Mouse (Mus musculus) lung, embryonic 15.5 days (tissue): ENCODE results near the gene Cadm3. TPM values are rescaled to one million over a fixed set of nuclear protein-coding genes. Genes with fewer than 3 reads are reported as not detected.

ENCODE experiments used
- ATAC-seq: fragments of 200-750 bp; cut with Nextera tagmentation; 2 replicates; pipeline ENCODE4 v1.8.0; 2017; ENCODE audit warnings: moderate number of reproducible peaks, borderline replicate concordance; ENCODE audit not compliant: low FRiP score, low TSS enrichment; ENCODE audit errors: extremely low read depth
- H3K27ac ChIP-seq: fragments of 300-500 bp; sonication (generic); 2 replicates; pipeline ENCODE4 v1.5.1; 2015; ENCODE audit warnings: moderate library complexity, mild to moderate bottlenecking, inconsistent platforms
- H3K27me3 ChIP-seq: fragments of 300-500 bp; sonication (generic); 2 replicates; pipeline ENCODE4 v1.6.1; 2015; ENCODE audit warnings: inconsistent platforms
- H3K36me3 ChIP-seq: fragments of 300-500 bp; sonication (generic); 2 replicates; pipeline ENCODE4 v1.6.1; 2015; ENCODE audit warnings: inconsistent platforms
- H3K4me1 ChIP-seq: fragments of 300-500 bp; sonication (generic); 2 replicates; pipeline ENCODE4 v1.6.1; 2015; ENCODE audit warnings: inconsistent platforms
- H3K4me2 ChIP-seq: fragments of 300-500 bp; sonication (generic); 2 replicates; pipeline ENCODE4 v1.6.1; 2015; ENCODE audit warnings: inconsistent platforms, mild to moderate bottlenecking, moderate library complexity
- H3K4me3 ChIP-seq: fragments of 300-500 bp; sonication (generic); 2 replicates; pipeline ENCODE4 v1.5.1; 2015; ENCODE audit warnings: mild to moderate bottlenecking, inconsistent platforms
- H3K9ac ChIP-seq: fragments of 300-500 bp; sonication (generic); 2 replicates; pipeline ENCODE4 v1.6.1; 2015; ENCODE audit warnings: inconsistent platforms
- H3K9me3 ChIP-seq: fragments of 300-500 bp; sonication (generic); 2 replicates; pipeline ENCODE4 v1.6.1; 2016; ENCODE audit warnings: inconsistent platforms
- WGBS: fragments of 180-500 bp; shearing (Covaris S2); methylation state at CpG from one replicate; pipeline ENCODE4 v1.1.7; 2015; 5-methylcytosine and 5-hydroxymethylcytosine counted together
- polyA plus RNA-seq: library from polyadenylated mRNA; unstranded; fragments of >200 nt; fragmentation: Nextera tagmentation; extraction: Ambion mirVana; gene quantifications from 2 replicates; pipeline ENCODE4 v1.2.1, GENCODE M21; 2015

Cadm3 gene
- polyA plus RNA-seq, 1 experiment from 2014 or later = 1.1 TPM

DNA sequence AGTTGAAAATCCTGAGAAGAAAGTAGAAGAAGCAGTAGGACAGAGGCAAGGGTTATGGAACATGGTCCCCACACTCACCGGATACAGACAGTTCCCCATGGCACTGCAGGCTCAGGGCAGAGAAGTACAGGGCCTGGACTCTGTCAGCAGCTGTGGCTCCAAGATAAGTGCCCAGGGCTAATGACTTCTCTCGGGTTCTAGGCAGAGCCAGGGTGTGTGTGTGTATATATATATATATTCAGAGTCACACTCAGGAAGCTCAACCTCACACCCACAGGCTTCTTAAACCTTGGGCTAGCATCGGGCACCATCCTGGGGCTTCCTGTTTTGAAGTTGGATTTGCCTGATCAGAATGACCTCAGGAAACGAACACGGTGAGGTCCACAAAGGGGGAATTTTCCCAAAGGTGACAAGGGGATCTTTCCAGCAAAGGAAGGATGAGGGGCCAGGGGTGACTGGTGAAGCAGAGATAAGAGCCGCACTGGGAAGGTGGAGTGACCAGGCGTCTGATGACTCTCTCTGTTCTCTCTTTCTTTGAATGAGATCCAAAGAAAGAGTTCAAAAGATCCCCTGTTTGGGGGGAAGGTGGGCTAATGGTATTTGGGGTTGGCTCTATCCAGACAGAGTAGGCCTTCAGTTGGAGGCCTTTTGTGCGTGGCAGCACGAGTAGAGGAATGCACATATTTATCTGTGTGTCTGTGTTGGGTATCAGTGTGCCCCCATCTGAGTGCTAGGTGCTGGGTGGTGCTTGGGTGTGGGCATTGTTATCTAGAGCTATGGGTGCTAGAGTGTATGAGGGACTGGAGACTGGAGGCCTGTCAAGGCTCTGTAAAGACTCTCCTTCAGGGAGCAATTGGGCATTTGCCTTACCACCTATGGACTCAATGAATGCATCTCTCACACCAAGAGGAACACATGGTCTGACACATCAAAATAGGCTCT lies 33.9 kb downstream of the Cadm3 start, which contains the start of gene Ackr1:
Gene Ackr1 (minus strand): TSS at position 439 of the 942 bp plus-strand sequence.
- no peaks in the 10 kb centered on the region for H3K36me3 ChIP-seq
- H3K9me3 ChIP-seq = no peaks in the 10 kb centered on the region
- no peak within 1 kb of the TSS for H3K27ac ChIP-seq
- peak; percentile 71; the same call in 1 of the 2 replicates for ATAC-seq
- WGBS = 46% methylated on average over 9 of the region's 9 CpGs
- no peak within 1 kb of the TSS for H3K4me2 ChIP-seq
- no peaks in the 10 kb centered on the region for H3K27me3 ChIP-seq
- no peak within 1 kb of the TSS for H3K4me3 ChIP-seq
- H3K9ac ChIP-seq = no peak within 1 kb of the TSS
- no peaks in the 10 kb centered on the region for H3K4me1 ChIP-seq

DNA sequence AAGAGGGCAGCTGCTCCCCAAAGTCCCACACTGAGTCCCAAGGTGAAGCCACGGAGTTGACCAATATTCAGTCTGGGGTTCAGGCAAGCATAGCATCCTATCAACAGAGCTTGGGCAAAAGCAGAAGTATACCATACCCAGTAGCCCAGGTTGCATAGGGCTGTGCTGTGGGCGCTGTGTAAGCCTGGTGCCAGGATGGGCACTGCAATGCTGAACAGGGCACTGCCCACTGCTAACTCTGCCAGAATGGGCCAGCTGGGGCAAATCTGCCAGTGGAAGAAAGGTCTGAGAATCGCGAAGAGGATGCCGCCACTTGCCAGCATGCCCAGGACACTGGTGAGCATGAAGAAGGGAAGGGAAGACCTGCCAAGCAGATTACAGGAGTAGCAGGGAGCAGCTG lies 35.1 kb downstream of the Cadm3 start:
- H3K27me3 ChIP-seq = no peaks in the 10 kb centered on the region
- H3K9me3 ChIP-seq = no peaks in the 10 kb centered on the region
- H3K4me2 ChIP-seq = no peak overlapping the region
- H3K27ac ChIP-seq = no peak overlapping the region
- no peaks in the 10 kb centered on the region for H3K36me3 ChIP-seq
- H3K9ac ChIP-seq = no peak overlapping the region
- ATAC-seq = no peak
- H3K4me1 ChIP-seq = no peaks in the 10 kb centered on the region
- 85% methylated on average over 5 of the region's 5 CpGs for WGBS
- no peak overlapping the region for H3K4me3 ChIP-seq

DNA sequence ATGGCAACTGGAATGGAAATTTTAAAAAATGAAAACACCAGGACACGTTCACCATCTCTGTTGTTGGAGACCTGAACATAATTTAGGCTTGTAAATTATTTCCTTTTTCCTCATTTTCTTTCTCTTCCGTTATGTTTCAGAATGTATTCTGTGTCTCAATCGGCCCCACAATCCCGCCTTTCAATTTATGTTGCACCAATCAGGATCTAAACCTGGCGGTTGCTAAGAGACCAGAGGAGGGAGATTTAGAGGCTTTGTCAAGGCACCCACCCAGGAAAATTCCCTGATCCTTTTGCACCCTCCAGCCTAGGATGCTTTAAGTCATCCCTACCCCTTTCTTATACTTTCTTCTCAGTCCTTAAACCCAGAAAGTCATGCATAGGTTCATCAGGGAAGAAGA lies 37.8 kb downstream of the Cadm3 start:
- Histone ChIP-seq H3K9me3 (no peaks in the 10 kb centered on the region), H3K27me3 (no peaks in the 10 kb centered on the region), H3K9ac (no peak overlapping the region), H3K4me2 (no peak overlapping the region), H3K27ac (no peak overlapping the region), H3K4me1 (no peaks in the 10 kb centered on the region), H3K36me3 (no peaks in the 10 kb centered on the region), H3K4me3 (no peak overlapping the region)
- 76% methylated on average over 5 of the region's 5 CpGs for WGBS
- no peak for ATAC-seq

DNA sequence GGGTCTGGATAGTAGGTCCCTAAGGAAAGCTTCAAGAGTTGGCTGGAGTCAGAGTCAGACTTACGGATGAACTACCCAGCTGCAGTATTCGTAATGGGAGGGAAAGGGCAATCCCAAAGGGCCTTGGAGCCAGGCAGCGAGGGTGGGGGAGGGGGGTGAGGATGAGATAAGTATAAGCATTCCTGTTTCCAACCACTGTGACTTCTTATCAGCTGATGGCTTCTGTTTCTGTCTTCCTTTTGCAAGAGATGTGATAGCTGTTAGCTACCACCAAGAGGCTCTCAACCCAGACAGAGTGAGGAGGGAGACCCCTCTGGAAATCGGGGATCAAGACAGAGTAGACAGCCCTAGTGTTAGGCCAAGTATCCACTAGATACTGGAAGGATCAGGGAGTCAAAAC lies 38.3 kb downstream of the Cadm3 start:
- H3K4me1 ChIP-seq = no peaks in the 10 kb centered on the region
- no peak overlapping the region for H3K9ac ChIP-seq
- H3K36me3 ChIP-seq = no peaks in the 10 kb centered on the region
- WGBS = 20% methylated on average over 4 of the region's 4 CpGs
- H3K4me2 ChIP-seq = no peak overlapping the region
- no peaks in the 10 kb centered on the region for H3K27me3 ChIP-seq
- no peak overlapping the region for H3K27ac ChIP-seq
- no peak overlapping the region for H3K4me3 ChIP-seq
- no peak for ATAC-seq
- H3K9me3 ChIP-seq = no peaks in the 10 kb centered on the region

DNA sequence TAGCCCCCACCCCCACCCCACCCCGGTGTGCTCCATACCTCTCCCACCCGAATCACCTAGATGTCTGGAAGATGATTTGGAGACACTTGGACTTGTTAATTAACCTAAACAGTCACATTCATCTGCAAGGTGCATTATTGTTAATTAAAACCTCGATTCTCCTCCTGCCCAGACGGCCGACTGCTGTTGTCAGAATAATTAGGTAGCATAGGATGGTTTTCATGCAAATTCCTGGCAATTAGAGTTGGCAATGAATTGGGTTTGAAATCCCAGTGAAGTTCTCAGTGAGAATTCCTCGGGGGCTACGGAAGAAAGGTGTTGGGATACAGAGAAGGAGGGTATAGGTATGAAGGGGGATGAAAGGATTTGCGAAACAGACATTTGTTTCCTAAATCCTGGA lies 39.0 kb downstream of the Cadm3 start:
- Histone ChIP-seq H3K36me3 (no peaks in the 10 kb centered on the region), H3K27ac (no peak overlapping the region), H3K9me3 (no peaks in the 10 kb centered on the region), H3K4me3 (no peak overlapping the region), H3K9ac (no peak overlapping the region), H3K27me3 (no peaks in the 10 kb centered on the region), H3K4me1 (no peaks in the 10 kb centered on the region), H3K4me2 (no peak overlapping the region)
- no peak for ATAC-seq
- 68% methylated on average over 8 of the region's 8 CpGs for WGBS

DNA sequence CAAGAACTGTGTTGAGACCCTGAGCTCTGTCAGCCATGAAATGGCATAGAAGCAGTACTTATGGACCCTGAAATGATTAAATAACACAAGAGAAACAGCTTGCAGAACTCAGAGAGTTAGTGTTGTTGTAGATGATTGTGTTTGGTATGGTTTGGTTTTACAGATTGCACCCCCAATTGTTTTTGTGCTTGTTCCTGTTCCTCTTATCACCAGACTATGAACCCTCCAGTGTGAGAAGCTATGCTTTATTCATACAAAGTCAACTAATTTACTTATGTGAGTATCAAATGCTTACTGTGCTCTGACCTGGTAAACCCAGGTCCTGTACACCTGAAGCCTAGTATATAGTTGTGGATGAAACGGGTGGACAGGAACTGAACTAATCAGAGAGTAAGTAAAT lies 40.9 kb downstream of the Cadm3 start:
- H3K4me1 ChIP-seq = no peaks in the 10 kb centered on the region
- H3K36me3 ChIP-seq = no peaks in the 10 kb centered on the region
- WGBS = 78% methylated on average over 1 of the region's 1 CpGs
- H3K9me3 ChIP-seq = no peaks in the 10 kb centered on the region
- H3K4me3 ChIP-seq = no peak overlapping the region
- no peak for ATAC-seq
- no peak overlapping the region for H3K4me2 ChIP-seq
- no peak overlapping the region for H3K9ac ChIP-seq
- no peak overlapping the region for H3K27ac ChIP-seq
- H3K27me3 ChIP-seq = no peaks in the 10 kb centered on the region

DNA sequence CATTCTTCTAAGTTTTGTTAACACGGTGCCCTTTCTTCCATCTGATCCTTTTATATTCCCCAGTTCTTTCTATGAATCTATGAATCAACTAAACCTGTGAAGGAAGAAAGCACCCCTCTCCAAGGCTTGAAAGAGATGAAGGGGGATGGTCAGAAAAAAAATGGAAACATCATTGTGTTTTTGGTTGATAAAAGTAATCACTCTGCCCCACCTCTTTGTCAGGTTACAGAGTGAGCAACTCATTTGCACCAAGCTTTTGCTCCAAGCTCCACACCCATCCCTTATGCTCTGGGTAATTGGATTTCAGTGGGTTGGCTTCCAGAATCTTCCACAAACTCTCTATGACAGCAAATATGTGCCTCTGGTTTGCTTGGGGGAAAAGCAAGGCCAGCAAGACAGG lies 42.1 kb downstream of the Cadm3 start:
- ATAC-seq = no peak
- Histone ChIP-seq H3K36me3 (no peaks in the 10 kb centered on the region), H3K4me1 (no peaks in the 10 kb centered on the region), H3K9ac (no peak overlapping the region), H3K9me3 (no peaks in the 10 kb centered on the region), H3K27me3 (no peaks in the 10 kb centered on the region), H3K4me2 (no peak overlapping the region), H3K4me3 (no peak overlapping the region), H3K27ac (no peak overlapping the region)
- WGBS = 70% methylated on average over 1 of the region's 1 CpGs

DNA sequence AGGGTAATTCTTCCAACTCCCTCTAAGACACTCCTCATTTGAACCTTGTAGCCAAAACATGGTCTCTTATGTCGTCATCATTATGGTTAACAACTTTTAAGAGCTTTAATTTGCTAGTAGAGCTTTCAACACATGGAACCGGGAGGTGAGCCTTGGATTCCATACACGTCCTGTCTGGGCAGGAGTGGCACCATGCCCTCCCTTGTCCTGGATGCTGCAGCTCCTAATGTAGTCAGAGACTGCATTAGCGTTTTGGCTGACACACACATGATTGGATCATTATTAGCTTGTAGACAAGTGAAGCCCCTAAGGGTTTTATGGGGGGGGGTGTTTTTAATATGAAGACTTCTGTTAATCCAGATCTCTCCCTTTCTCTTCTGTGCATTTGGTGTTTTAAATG lies 42.5 kb downstream of the Cadm3 start:
- no peaks in the 10 kb centered on the region for H3K9me3 ChIP-seq
- no peaks in the 10 kb centered on the region for H3K27me3 ChIP-seq
- no peak overlapping the region for H3K4me2 ChIP-seq
- no peak overlapping the region for H3K9ac ChIP-seq
- ATAC-seq = no peak
- no peak overlapping the region for H3K27ac ChIP-seq
- H3K36me3 ChIP-seq = no peaks in the 10 kb centered on the region
- WGBS = 62% methylated on average over 4 of the region's 4 CpGs
- no peak overlapping the region for H3K4me3 ChIP-seq
- H3K4me1 ChIP-seq = no peaks in the 10 kb centered on the region

DNA sequence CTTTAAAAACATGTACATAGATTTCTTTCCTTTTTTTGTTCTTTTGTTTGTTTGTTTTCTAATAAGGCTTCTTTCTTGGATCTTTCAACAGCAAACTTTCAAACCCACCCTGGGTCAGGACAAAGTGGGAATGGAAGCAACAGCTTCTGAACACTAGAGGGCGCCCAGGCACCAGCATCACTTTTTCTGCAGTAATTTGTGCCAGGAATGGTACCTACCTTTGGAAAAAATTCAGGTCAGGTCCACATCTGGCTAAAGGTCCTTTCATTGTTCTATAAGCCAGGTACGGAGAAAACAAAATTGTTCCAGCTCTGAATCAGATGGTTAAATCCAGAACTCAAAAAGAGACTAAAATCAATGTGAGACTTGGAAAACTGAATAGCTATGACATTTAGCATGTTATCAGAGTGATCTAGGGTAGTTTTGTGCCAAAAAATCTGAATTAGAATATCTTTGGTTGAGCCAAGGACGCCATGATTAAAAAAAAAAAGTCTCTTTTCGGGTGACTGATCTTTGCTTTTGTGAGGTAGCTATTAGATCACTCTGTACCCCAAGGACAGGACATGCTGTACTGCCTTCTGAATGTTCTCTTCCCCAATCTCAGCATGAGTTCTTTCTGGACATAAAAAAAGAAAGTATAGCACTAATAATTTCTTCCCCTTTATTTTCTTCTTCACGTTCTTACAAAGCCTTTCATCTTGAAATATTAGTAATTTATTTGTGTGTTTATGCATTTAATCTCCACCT lies 43.5 kb downstream of the Cadm3 start:
- H3K9me3 ChIP-seq = no peaks in the 10 kb centered on the region
- H3K4me1 ChIP-seq = no peaks in the 10 kb centered on the region
- no peak overlapping the region for H3K27ac ChIP-seq
- WGBS = 21% methylated on average over 5 of the region's 5 CpGs
- H3K27me3 ChIP-seq = no peaks in the 10 kb centered on the region
- no peak overlapping the region for H3K4me3 ChIP-seq
- H3K9ac ChIP-seq = no peak overlapping the region
- no peak overlapping the region for H3K4me2 ChIP-seq
- no peaks in the 10 kb centered on the region for H3K36me3 ChIP-seq
- no peak for ATAC-seq

DNA sequence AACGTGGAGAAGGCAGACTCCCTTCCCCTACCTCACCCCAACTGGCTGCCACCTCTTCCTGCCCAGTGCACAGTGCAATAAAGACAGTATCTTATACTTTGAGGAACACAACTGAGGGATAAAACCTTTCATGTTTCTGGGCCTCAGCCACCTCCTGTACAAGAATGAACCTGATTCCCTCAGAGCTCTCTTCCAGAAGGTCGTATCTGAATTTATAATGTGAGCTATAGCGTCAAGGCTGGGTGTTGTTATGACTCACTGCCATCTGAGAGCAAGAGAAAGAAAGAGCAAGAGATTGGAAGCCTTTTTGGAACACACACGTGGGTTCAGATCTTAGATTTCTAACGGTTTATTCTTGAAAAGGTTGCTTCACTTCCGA lies 45.3 kb downstream of the Cadm3 start:
- H3K4me3 ChIP-seq = no peak overlapping the region
- H3K27me3 ChIP-seq = no peaks in the 10 kb centered on the region
- no peaks in the 10 kb centered on the region for H3K9me3 ChIP-seq
- H3K27ac ChIP-seq = no peak overlapping the region
- H3K36me3 ChIP-seq = no peaks in the 10 kb centered on the region
- ATAC-seq = no peak
- no peak overlapping the region for H3K4me2 ChIP-seq
- no peaks in the 10 kb centered on the region for H3K4me1 ChIP-seq
- H3K9ac ChIP-seq = no peak overlapping the region
- WGBS = 57% methylated on average over 6 of the region's 6 CpGs

DNA sequence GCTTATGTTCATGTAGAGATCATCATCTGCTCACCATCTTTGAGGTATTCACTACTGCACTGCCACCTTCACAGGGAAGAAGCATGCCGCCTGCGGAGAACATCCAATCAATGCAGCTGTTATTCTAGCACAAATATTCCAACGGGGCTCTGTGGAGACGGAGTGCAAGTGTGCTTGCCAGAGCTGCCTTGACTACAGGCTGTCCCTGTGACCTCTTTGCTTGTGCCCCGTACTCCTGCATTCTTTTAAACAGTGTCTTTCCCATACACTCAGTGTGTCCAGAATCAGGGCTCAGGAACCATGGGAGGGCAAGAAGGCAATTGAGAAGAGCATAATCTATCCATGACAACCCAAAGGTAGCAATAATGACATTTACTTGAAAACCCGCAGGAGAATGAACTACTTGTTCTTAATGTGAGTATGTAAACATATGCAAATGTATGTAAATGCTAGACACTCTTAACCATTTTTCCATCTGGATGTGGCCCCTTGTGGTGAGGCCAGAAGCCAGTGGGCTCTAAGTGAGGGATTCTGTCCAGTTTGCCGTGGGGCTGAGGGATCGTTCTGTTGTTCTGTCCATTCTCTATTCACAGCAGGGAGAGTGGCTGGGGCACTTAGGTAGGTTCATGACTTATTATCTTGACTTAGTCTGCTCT lies 45.8 kb downstream of the Cadm3 start:
- Histone ChIP-seq H3K4me1 (no peaks in the 10 kb centered on the region), H3K4me2 (no peak overlapping the region), H3K27ac (no peak overlapping the region), H3K9me3 (no peaks in the 10 kb centered on the region), H3K36me3 (no peaks in the 10 kb centered on the region), H3K9ac (no peak overlapping the region), H3K27me3 (no peaks in the 10 kb centered on the region), H3K4me3 (no peak overlapping the region)
- 61% methylated on average over 8 of the region's 8 CpGs for WGBS
- ATAC-seq = no peak
